Mouse (Mus musculus) intestine, postnatal 0 days (tissue): Measurements from ENCODE around the gene Fancb. TPM values are rescaled to one million over a fixed set of nuclear protein-coding genes. Genes with fewer than 3 reads are reported as not detected.

Experiments
- ATAC-seq: fragments of 200-750 bp; cut with Nextera tagmentation; 2 replicates; pipeline ENCODE4 v1.8.0; 2017; ENCODE audit warnings: mild to moderate bottlenecking, moderate TSS enrichment, moderate library complexity
- H3K27ac ChIP-seq: fragments of 300-500 bp; sonication (generic); 2 replicates; pipeline ENCODE4 v1.5.1; 2014; ENCODE audit warnings: mild to moderate bottlenecking, low read depth, low read length, moderate library complexity
- H3K27me3 ChIP-seq: fragments of 300-500 bp; sonication (generic); replicated peaks from 2 replicates; pipeline ENCODE4 v1.6.1; 2014; ENCODE audit warnings: low read length, mixed read lengths; ENCODE audit not compliant: control insufficient read depth, insufficient read depth
- H3K36me3 ChIP-seq: fragments of 300-500 bp; sonication (generic); 2 replicates; pipeline ENCODE4 v1.6.1; 2014; ENCODE audit warnings: mild to moderate bottlenecking, moderate library complexity; ENCODE audit not compliant: control insufficient read depth, insufficient read depth
- H3K4me1 ChIP-seq: fragments of 300-500 bp; sonication (generic); replicated peaks from 2 replicates; pipeline ENCODE4 v1.6.1; 2014; ENCODE audit warnings: antibody characterized with exemption, low read length, mixed read lengths; ENCODE audit not compliant: control insufficient read depth, insufficient read depth
- H3K4me2 ChIP-seq: fragments of 300-500 bp; sonication (generic); replicated peaks from 2 replicates; pipeline ENCODE4 v1.6.1; 2014; ENCODE audit warnings: low read depth, mild to moderate bottlenecking, moderate library complexity
- H3K4me3 ChIP-seq: fragments of 300-500 bp; sonication (generic); 2 replicates; pipeline ENCODE4 v1.5.1; 2014; ENCODE audit warnings: low read depth, low read length
- H3K9ac ChIP-seq: fragments of 300-500 bp; sonication (generic); 2 replicates; pipeline ENCODE4 v1.6.1; 2014; ENCODE audit warnings: mild to moderate bottlenecking, low read depth, low read length
- H3K9me3 ChIP-seq: fragments of 300-500 bp; sonication (generic); 2 replicates; pipeline ENCODE4 v1.6.1; 2016; ENCODE audit warnings: mixed run types; ENCODE audit not compliant: control insufficient read depth
- CTCF ChIP-seq: sonication (generic); IDR thresholded peaks from 2 replicates; pipeline ENCODE4 v1.5.1; 2016; ENCODE audit warnings: low read depth, mild to moderate bottlenecking, control low read depth, antibody characterized with exemption, moderate library complexity
- WGBS: fragments of 180-500 bp; shearing (Covaris S2); extraction: QIAGEN DNeasy Blood & Tissue Kit; methylation state at CpG from one replicate; pipeline ENCODE4 v1.1.7; 2014; 5-methylcytosine and 5-hydroxymethylcytosine counted together
- polyA plus RNA-seq: library from polyadenylated mRNA; unstranded; fragments of >200 nt; fragmentation: Nextera tagmentation; extraction: Ambion mirVana; gene quantifications from 2 replicates; pipeline ENCODE4 v1.2.1, GENCODE M21; 2015

Fancb gene
- polyA plus RNA-seq, result 2.1 TPM in 2 replicates

GRCm38 (mm10) chrX:164980193-164980775, at the start of gene Fancb, which contains the start of gene Mospd2:
Fancb (plus strand) TSS chrX:164980592.
Mospd2 (minus strand) TSS chrX:164980375.
- Histone ChIP-seq H3K4me2 (peak within 1 kb of the TSS; percentile 59), H3K27ac (no peak within 1 kb of the TSS; the same call in 1 of the 2 replicates), H3K9ac (peak within 1 kb of the TSS; percentile 46; the same call in 1 of the 2 replicates), H3K36me3 (no peaks in the 10 kb centered on the region), H3K9me3 (no peaks in the 10 kb centered on the region), H3K27me3 (no peaks in the 10 kb centered on the region), H3K4me3 (peak within 1 kb of the TSS; percentile 53), H3K4me1 (no peaks in the 10 kb centered on the region)
- 17% methylated on average over 26 of the region's 26 CpGs for WGBS
- TF ChIP-seq CTCF, result 0 out of 2 replicates have a peak, but pooled peaks have one; percentile 2
- ATAC-seq, result peak; percentile 100

- no peak overlapping the region for H3K9ac ChIP-seq
- peaks cover 6% of the 10 kb centered on the region; the same call in 1 of the 2 replicates for H3K36me3 ChIP-seq
- no peaks in the 10 kb centered on the region for H3K4me1 ChIP-seq
- H3K4me2 ChIP-seq, result no peak overlapping the region
- no peaks in the 10 kb centered on the region for H3K9me3 ChIP-seq
- no peak overlapping the region for H3K27ac ChIP-seq
- H3K4me3 ChIP-seq, result no peak overlapping the region
- no peak for TF ChIP-seq CTCF
- WGBS, result 94% methylated on average over 5 of the region's 5 CpGs
- H3K27me3 ChIP-seq, result no peaks in the 10 kb centered on the region
- no peak for ATAC-seq
Measured at GRCm38 (mm10) chrX:164941540-164941939, 38.9 kb upstream of the Fancb start.

GRCm38 (mm10) chrX:164951858-164952576, 28.4 kb upstream of the Fancb start:
- H3K4me2 ChIP-seq, result no peak overlapping the region
- 67% methylated on average over 11 of the region's 11 CpGs for WGBS
- no peak overlapping the region for H3K9ac ChIP-seq
- TF ChIP-seq CTCF, result no peak
- H3K4me3 ChIP-seq, result no peak overlapping the region
- no peaks in the 10 kb centered on the region for H3K4me1 ChIP-seq
- no peaks in the 10 kb centered on the region for H3K9me3 ChIP-seq
- no peaks in the 10 kb centered on the region for H3K27me3 ChIP-seq
- peaks cover 3% of the 10 kb centered on the region; the same call in 1 of the 2 replicates for H3K36me3 ChIP-seq
- no peak for ATAC-seq
- H3K27ac ChIP-seq, result no peak overlapping the region

- no peak overlapping the region for H3K27ac ChIP-seq
- TF ChIP-seq CTCF, result no peak
- no peaks in the 10 kb centered on the region for H3K9me3 ChIP-seq
- ATAC-seq, result no peak
- no peaks in the 10 kb centered on the region for H3K4me1 ChIP-seq
- no peaks in the 10 kb centered on the region for H3K27me3 ChIP-seq
- H3K4me2 ChIP-seq, result no peak overlapping the region
- peaks cover 3% of the 10 kb centered on the region; the same call in 1 of the 2 replicates for H3K36me3 ChIP-seq
- WGBS, result 69% methylated on average over 5 of the region's 5 CpGs
- H3K9ac ChIP-seq, result no peak overlapping the region
- no peak overlapping the region for H3K4me3 ChIP-seq
Measured at GRCm38 (mm10) chrX:164952601-164953375, 27.6 kb upstream of the Fancb start.

GRCm38 (mm10) chrX:164965750-164966448, 14.5 kb upstream of the Fancb start:
- Histone ChIP-seq H3K27me3 (no peaks in the 10 kb centered on the region), H3K36me3 (no peaks in the 10 kb centered on the region), H3K4me2 (no peak overlapping the region), H3K9ac (no peak overlapping the region), H3K9me3 (no peaks in the 10 kb centered on the region), H3K27ac (no peak overlapping the region), H3K4me1 (no peaks in the 10 kb centered on the region), H3K4me3 (no peak overlapping the region)
- TF ChIP-seq CTCF, result no peak
- ATAC-seq, result no peak
- WGBS, result 78% methylated on average over 3 of the region's 3 CpGs
